9 mouse cellular contexts compared by ENCODE assay signal in the genomic region with DNA sequence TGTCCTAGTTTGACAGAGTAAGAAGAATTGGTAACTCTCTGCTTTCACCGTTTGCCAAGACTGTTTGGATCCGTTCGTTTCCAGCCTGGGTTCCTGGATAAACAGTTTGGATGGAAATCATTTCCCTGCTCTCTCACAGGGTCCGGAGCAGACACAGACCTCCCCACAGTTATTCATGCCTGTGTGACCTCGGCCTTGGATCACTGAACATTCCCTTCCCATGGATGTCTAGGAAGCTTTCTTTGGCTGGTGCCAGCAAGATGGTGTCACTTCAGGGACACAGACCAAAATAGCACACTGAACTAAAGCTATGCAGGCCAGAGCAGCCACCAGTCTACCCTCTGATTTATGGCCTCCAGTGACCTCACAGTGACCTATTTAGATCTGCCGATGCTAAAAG. TPM values are rescaled to one million over a fixed set of nuclear protein-coding genes. Genes with fewer than 3 reads are reported as not detected.
DNase-seq lines count a peak whose midpoint lies in the region; ATAC-seq and TF ChIP-seq lines count a peak whose summit lies in the region.
"Had no signal": no experiment of that assay in that cellular context is flagged by ENCODE, and none has a peak within 500 bp of the region (broad histone marks: within the 10 kb centered on the region; RNA-seq: fewer than 3 reads in every experiment).

No protein-coding gene starts in this region.

- TF ChIP-seq POLR2A in myocyte (IDR thresholded peaks at IDR 0.05; ENCODE audit: insufficient read length, low read depth), result no peak

- no peak for TF ChIP-seq CTCF in intestine, postnatal 0 days (IDR thresholded peaks at IDR 0.05; ENCODE audit: low read depth)

- 21% methylated on average over 6 of the region's 6 CpGs for WGBS in intestine, postnatal 0 days
- WGBS in hindbrain, embryonic 14.5 days, result 29% methylated on average over 6 of the region's 6 CpGs

- ATAC-seq in intestine, postnatal 0 days, result peak; percentile 22; the same call in 1 of the 2 replicates
- ATAC-seq in hindbrain, embryonic 14.5 days (ENCODE audit: low FRiP score), result no peak

- no peaks in the 10 kb centered on the region for H3K9me3 ChIP-seq in intestine, postnatal 0 days (ENCODE audit: control insufficient read depth)
- H3K9me3 ChIP-seq in hindbrain, embryonic 14.5 days (ENCODE audit: control insufficient read depth, low read length), result no peaks in the 10 kb centered on the region
- H3K9me3 ChIP-seq: liver, embryonic 13.5 days had no signal

- H3K36me3 ChIP-seq in intestine, postnatal 0 days (ENCODE audit: control insufficient read depth, insufficient read depth), result no peaks in the 10 kb centered on the region
- no peaks in the 10 kb centered on the region for H3K36me3 ChIP-seq in myocyte (ENCODE audit: control insufficient read depth, insufficient read depth)
- H3K36me3 ChIP-seq in hindbrain, embryonic 14.5 days (replicated peaks; ENCODE audit: control insufficient read depth, insufficient read depth), result no peaks in the 10 kb centered on the region
- H3K36me3 ChIP-seq: liver, embryonic 13.5 days had no signal

- no peak overlapping the region for H3K4me2 ChIP-seq in intestine, postnatal 0 days (replicated peaks; ENCODE audit: low read depth)
- H3K4me2 ChIP-seq in myocyte (ENCODE audit: low read depth), result peak overlapping the region; percentile 5
- H3K4me2 ChIP-seq in hindbrain, embryonic 14.5 days (replicated peaks), result no peak overlapping the region
- H3K4me2 ChIP-seq: liver, embryonic 13.5 days had no signal

- no peak overlapping the region for H3K27ac ChIP-seq in intestine, postnatal 0 days (ENCODE audit: low read depth, low read length)
- no peak overlapping the region for H3K27ac ChIP-seq in hindbrain, embryonic 14.5 days
- H3K27ac ChIP-seq: liver, embryonic 13.5 days had no signal

- H3ac ChIP-seq in myocyte (ENCODE audit: control insufficient read depth, insufficient read length), result no peak overlapping the region

- no peaks in the 10 kb centered on the region for H3K4me1 ChIP-seq in intestine, postnatal 0 days (replicated peaks; ENCODE audit: control insufficient read depth, insufficient read depth, low read length)
- 0 out of 2 replicates have a peak, but pooled peaks cover 7% of the 10 kb centered on the region for H3K4me1 ChIP-seq in hindbrain, embryonic 14.5 days (replicated peaks; ENCODE audit: control insufficient read depth, insufficient read depth, low read length)

- H3K79me2 ChIP-seq in myocyte (ENCODE audit: control insufficient read depth, insufficient read depth), result no peaks in the 10 kb centered on the region

- H3K4me3 ChIP-seq in intestine, postnatal 0 days (ENCODE audit: low read depth, low read length), result no peak overlapping the region
- H3K4me3 ChIP-seq in myocyte, result no peak overlapping the region
- no peak overlapping the region for H3K4me3 ChIP-seq in hindbrain, embryonic 14.5 days (replicated peaks; ENCODE audit: low read length)
- H3K4me3 ChIP-seq: liver, embryonic 13.5 days had no signal

- H3K27me3 ChIP-seq in intestine, postnatal 0 days (replicated peaks; ENCODE audit: control insufficient read depth, insufficient read depth, low read length), result no peaks in the 10 kb centered on the region
- no peaks in the 10 kb centered on the region for H3K27me3 ChIP-seq in myocyte (ENCODE audit: control insufficient read depth, insufficient read depth, insufficient read length)
- H3K27me3 ChIP-seq in hindbrain, embryonic 14.5 days (ENCODE audit: control insufficient read depth, insufficient read depth, low read length), result no peaks in the 10 kb centered on the region
- H3K27me3 ChIP-seq: liver, embryonic 13.5 days had no signal

- H3K9ac ChIP-seq in intestine, postnatal 0 days (ENCODE audit: low read depth, low read length), result no peak overlapping the region
- H3K9ac ChIP-seq in hindbrain, embryonic 14.5 days, result no peak overlapping the region
- H3K9ac ChIP-seq: liver, embryonic 13.5 days had no signal

- peak; percentile 72 for DNase-seq in gastrocnemius, adult 18-20 months (ENCODE audit: low spot score)
- DNase-seq in gastrocnemius, postnatal 10 days, result no peak
- peak; percentile 22 for DNase-seq in fibroblast of lung, adult 2 months (ENCODE audit: low read depth)
- DNase-seq in left cerebral cortex, adult 18-20 months (ENCODE audit: low spot score in 2 of 2), result no peak
- no peak for DNase-seq in thymus, postnatal 0 days (ENCODE audit: low spot score)
- DNase-seq in hindbrain, embryonic 14.5 days (ENCODE audit: low spot score), result no peak
- DNase-seq: liver, embryonic 13.5 days had no signal

TF ChIP-seq in myocyte, 11 proteins besides CTCF, POLR2A, EP300 and RAD21:
- TF ChIP-seq SRF (IDR thresholded peaks at IDR 0.05; ENCODE audit: control insufficient read depth, insufficient read length, low read depth), result no peak
- TF ChIP-seq MYOD1 (IDR thresholded peaks at IDR 0.05; ENCODE audit: control insufficient read depth in 1 of 3, insufficient read length in 2 of 3, low read depth in 2 of 3), result peak in 1 of 3 experiments; percentile 18

RNA-seq across cellular contexts. Expression of a gene that starts 38.5 kb away (rescaled TPM):
- 1 to 10 TPM; 2.9 to 5.2 TPM for total RNA-seq in gastrocnemius, adult 18-20 months (2021)
- 10 to 100 TPM; 10.2 to 11.9 TPM for total RNA-seq in gastrocnemius, postnatal 10 days (2021)
- 0.70 and 0.80 TPM in 2 replicates for polyA plus RNA-seq in intestine, postnatal 0 days (2015; fragmentation: Nextera tagmentation; extraction: Ambion mirVana)
- polyA plus RNA-seq in myocyte (2012; fragmentation: generic; extraction: Trizol), result 1.3 TPM
- 10 to 100 TPM; 60.1 to 61.7 TPM for total RNA-seq in left cerebral cortex, adult 18-20 months (2021)
- polyA plus RNA-seq in thymus, postnatal 0 days (2015; fragmentation: Nextera tagmentation; extraction: Ambion mirVana), result 16.3 and 18.6 TPM in 2 replicates
- polyA plus RNA-seq in hindbrain, embryonic 14.5 days (2014; fragmentation: Nextera tagmentation; extraction: Ambion mirVana), result 21.9 and 25.9 TPM in 2 replicates

Comparison
In these comparisons a context has a peak if more than half of its experiments do, and no peak if none do; other contexts are left out.
1. DNase-seq: peak in gastrocnemius, adult 18-20 months (single experiment) and fibroblast of lung, adult 2 months (single experiment); none in gastrocnemius, postnatal 10 days (single experiment), left cerebral cortex, adult 18-20 months (0 of 2), thymus, postnatal 0 days (single experiment) and hindbrain, embryonic 14.5 days (single experiment).